Mouse (Mus musculus) testis, adult 2 months (tissue): ENCODE measurements around the gene Kras.

ENCODE experiments used
- CTCF ChIP-seq: fragments of 200-500 bp; IDR thresholded peaks from 2 replicates; pipeline ENCODE4 v1.5.1; 2012; ENCODE audit warnings: low read depth, mild to moderate bottlenecking, inconsistent platforms, low read length, moderate library complexity; ENCODE audit not compliant: control insufficient read depth, insufficient read depth, insufficient replicate concordance
- POLR2A ChIP-seq: fragments of 200-500 bp; IDR thresholded peaks from 2 replicates; pipeline ENCODE4 v1.6.1; 2012; ENCODE audit warnings: low read depth, mild to moderate bottlenecking, inconsistent platforms, low read length, moderate library complexity; ENCODE audit not compliant: control insufficient read depth

- TF ChIP-seq CTCF (no peak), POLR2A (no peak)
These were observed 23.7 kb downstream of the Kras start for GRCm38 (mm10) chr6:145226296-145226695.
